Mouse (Mus musculus) liver, embryonic 16.5 days (tissue): ENCODE results near the gene Aldh16a1. TPM values are rescaled to one million over a fixed set of nuclear protein-coding genes. Genes with fewer than 3 reads are reported as not detected.
"Not testable (repeated sequence)": the region's sequence is repeated elsewhere in the genome, so short reads cannot be mapped to it uniquely, and the experiment has no call there.

ENCODE experiments used
- ATAC-seq: fragments of 200-750 bp; cut with Nextera tagmentation; 2 replicates; pipeline ENCODE4 v1.8.0; 2017; ENCODE audit warnings: low read depth, mild to moderate bottlenecking, moderate number of reproducible peaks, moderate library complexity
- H3K27ac ChIP-seq: fragments of 300-500 bp; sonication (generic); 2 replicates; pipeline ENCODE4 v1.5.1; 2014; ENCODE audit warnings: mild to moderate bottlenecking, low read length
- H3K27me3 ChIP-seq: fragments of 300-500 bp; sonication (generic); 2 replicates; pipeline ENCODE4 v1.6.1; 2014; ENCODE audit warnings: low read depth, low read length, mixed read lengths; ENCODE audit not compliant: control insufficient read depth, insufficient read depth
- H3K36me3 ChIP-seq: fragments of 300-500 bp; sonication (generic); 2 replicates; pipeline ENCODE4 v1.6.1; 2014; ENCODE audit warnings: mild to moderate bottlenecking; ENCODE audit not compliant: control insufficient read depth, insufficient read depth
- H3K4me1 ChIP-seq: fragments of 300-500 bp; sonication (generic); 2 replicates; pipeline ENCODE4 v1.6.1; 2014; ENCODE audit warnings: low read depth, low read length, mixed read lengths; ENCODE audit not compliant: control insufficient read depth
- H3K4me2 ChIP-seq: fragments of 300-500 bp; sonication (generic); 2 replicates; pipeline ENCODE4 v1.6.1; 2014; ENCODE audit warnings: low read depth, low read length, mixed read lengths
- H3K4me3 ChIP-seq: fragments of 300-500 bp; sonication (generic); 2 replicates; pipeline ENCODE4 v1.5.1; 2014; ENCODE audit warnings: low read depth, mild to moderate bottlenecking, low read length
- H3K9ac ChIP-seq: fragments of 300-500 bp; sonication (generic); 2 replicates; pipeline ENCODE4 v1.6.1; 2014; ENCODE audit warnings: low read depth, low read length
- H3K9me3 ChIP-seq: fragments of 300-500 bp; sonication (generic); replicated peaks from 2 replicates; pipeline ENCODE4 v1.6.1; 2016; ENCODE audit warnings: low read length; ENCODE audit not compliant: control insufficient read depth
- WGBS: fragments of 180-500 bp; shearing (Covaris S2); extraction: QIAGEN DNeasy Blood & Tissue Kit; methylation state at CpG from one replicate; pipeline ENCODE4 v1.1.7; 2014; ENCODE audit not compliant: insufficient replicate concordance; 5-methylcytosine and 5-hydroxymethylcytosine counted together
- polyA plus RNA-seq: library from polyadenylated mRNA; unstranded; fragments of >200 nt; fragmentation: Nextera tagmentation; extraction: Ambion mirVana; gene quantifications from 2 replicates; pipeline ENCODE4 v1.2.1, GENCODE M21; 2015

Aldh16a1 gene
- polyA plus RNA-seq, 1 experiment from 2014 or later = 30.0 TPM

DNA sequence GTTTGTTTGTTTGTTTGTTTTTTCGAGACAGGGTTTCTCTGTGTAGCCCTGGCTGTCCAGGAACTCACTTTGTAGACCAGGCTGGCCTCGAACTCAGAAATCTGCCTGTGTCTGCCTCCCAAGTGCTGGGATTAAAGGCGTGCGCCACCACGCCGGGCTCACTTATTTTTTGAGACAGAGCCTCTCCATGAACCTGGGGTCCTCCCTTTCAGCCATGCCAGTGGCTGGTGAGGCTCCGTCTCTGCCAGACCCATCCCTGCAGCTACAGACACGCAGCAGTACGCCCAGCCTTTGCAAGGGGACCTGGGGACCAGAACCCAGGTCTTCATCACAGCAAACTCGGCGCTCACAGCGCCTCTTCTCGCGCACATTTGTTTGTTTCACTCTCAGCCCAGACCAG is 58.4 kb downstream of the Aldh16a1 start:
- 76% methylated on average over 14 of the region's 14 CpGs for WGBS
- H3K4me3 ChIP-seq, H3K27me3 ChIP-seq, H3K9me3 ChIP-seq, H3K36me3 ChIP-seq, H3K9ac ChIP-seq, ATAC-seq, H3K4me2 ChIP-seq, H3K27ac ChIP-seq: not testable (repeated sequence)
- H3K4me1 ChIP-seq = peaks cover 21% of the 10 kb centered on the region

DNA sequence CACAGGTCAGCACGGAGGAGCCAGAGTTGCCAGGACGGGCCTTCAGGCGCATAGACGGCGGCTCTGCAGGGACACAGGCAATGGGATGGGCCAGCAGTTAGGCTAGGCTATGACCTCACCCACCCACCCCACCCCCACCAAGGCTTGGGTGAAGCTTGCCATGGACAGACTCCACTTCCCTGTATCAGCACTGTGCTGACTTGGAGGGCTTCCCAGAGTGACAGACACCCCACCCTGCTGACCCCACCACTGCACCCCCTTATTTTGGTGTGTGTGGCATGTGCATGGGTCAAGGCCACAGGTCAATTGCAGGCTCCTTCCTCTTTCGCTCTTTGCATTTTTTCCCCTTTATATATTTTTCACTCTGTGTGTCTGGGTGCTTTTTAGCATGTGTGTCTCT is 59.0 kb downstream of the Aldh16a1 start:
- H3K9me3 ChIP-seq = no peaks in the 10 kb centered on the region
- no peak for ATAC-seq
- 54% methylated on average over 6 of the region's 6 CpGs for WGBS

DNA sequence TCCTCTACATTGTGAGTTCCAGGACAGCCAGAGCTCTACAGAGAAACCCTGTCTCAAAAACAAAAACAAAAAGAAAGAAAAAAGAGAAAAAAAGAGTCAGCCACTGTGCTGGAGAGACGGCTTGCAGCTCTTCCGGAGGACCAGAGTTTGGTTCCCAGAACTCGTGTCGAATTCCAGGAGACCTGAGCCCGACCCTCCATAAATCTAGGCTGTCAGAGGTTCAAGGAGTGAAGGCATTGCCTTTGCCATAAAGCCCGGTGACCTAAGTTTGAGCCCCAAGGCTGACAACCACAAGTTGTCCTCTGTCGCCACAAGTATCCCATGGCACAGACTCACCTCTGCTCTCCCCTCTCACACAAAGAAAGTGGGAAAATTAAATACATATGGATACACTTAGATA is 60.3 kb downstream of the Aldh16a1 start:
- Histone ChIP-seq H3K9me3 (no peaks in the 10 kb centered on the region), H3K4me2 (no peak overlapping the region)

More for the DNA sequence above, 59.0 kb downstream of the Aldh16a1 start:
- Histone ChIP-seq H3K9ac (no peak overlapping the region), H3K4me1 (peaks cover 27% of the 10 kb centered on the region), H3K36me3 (no peaks in the 10 kb centered on the region), H3K27me3 (no peaks in the 10 kb centered on the region), H3K4me3 (no peak overlapping the region), H3K4me2 (no peak overlapping the region), H3K27ac (no peak overlapping the region)

GRCm38 (mm10) chr7:45093516-45093905 is 60.9 kb downstream of the Aldh16a1 start:
- peaks cover 29% of the 10 kb centered on the region for H3K4me1 ChIP-seq
- no peaks in the 10 kb centered on the region for H3K27me3 ChIP-seq
- no peak for ATAC-seq
- 24% methylated on average over 18 of the region's 18 CpGs for WGBS
- H3K9ac ChIP-seq = no peak overlapping the region
- H3K4me3 ChIP-seq = no peak overlapping the region
- no peaks in the 10 kb centered on the region for H3K36me3 ChIP-seq
- H3K9me3 ChIP-seq = no peaks in the 10 kb centered on the region
- H3K27ac ChIP-seq = no peak overlapping the region
- no peak overlapping the region for H3K4me2 ChIP-seq

More for the DNA sequence above, 60.3 kb downstream of the Aldh16a1 start:
- 51% methylated on average over 7 of the region's 7 CpGs for WGBS
- Histone ChIP-seq H3K9ac (no peak overlapping the region), H3K4me1 (peaks cover 29% of the 10 kb centered on the region), H3K36me3 (no peaks in the 10 kb centered on the region), H3K27ac (no peak overlapping the region), H3K4me3 (no peak overlapping the region), H3K27me3 (no peaks in the 10 kb centered on the region)
- ATAC-seq = no peak

GRCm38 (mm10) chr7:45092828-45093515 is 61.4 kb downstream of the Aldh16a1 start:
- Histone ChIP-seq H3K36me3 (no peaks in the 10 kb centered on the region), H3K4me1 (peaks cover 29% of the 10 kb centered on the region), H3K9ac (no peak overlapping the region), H3K27ac (no peak overlapping the region), H3K4me3 (no peak overlapping the region), H3K4me2 (no peak overlapping the region), H3K27me3 (no peaks in the 10 kb centered on the region), H3K9me3 (no peaks in the 10 kb centered on the region)
- WGBS = 48% methylated on average over 12 of the region's 12 CpGs
- ATAC-seq = no peak

GRCm38 (mm10) chr7:45092048-45092447 is 62.3 kb downstream of the Aldh16a1 start, which contains the start of gene Rcn3:
Gene Rcn3, minus strand, starts transcription at chr7:45092221.
- no peaks in the 10 kb centered on the region for H3K9me3 ChIP-seq
- peaks cover 29% of the 10 kb centered on the region for H3K4me1 ChIP-seq
- no peak within 1 kb of the TSS for H3K27ac ChIP-seq
- H3K4me2 ChIP-seq = peak within 1 kb of the TSS; percentile 66
- WGBS = 2% methylated on average over 16 of the region's 16 CpGs
- peak within 1 kb of the TSS; percentile 31; the same call in 1 of the 2 replicates for H3K9ac ChIP-seq
- H3K36me3 ChIP-seq = no peaks in the 10 kb centered on the region
- peak; percentile 83 for ATAC-seq
- H3K4me3 ChIP-seq = peak within 1 kb of the TSS; percentile 49
- no peaks in the 10 kb centered on the region for H3K27me3 ChIP-seq

DNA sequence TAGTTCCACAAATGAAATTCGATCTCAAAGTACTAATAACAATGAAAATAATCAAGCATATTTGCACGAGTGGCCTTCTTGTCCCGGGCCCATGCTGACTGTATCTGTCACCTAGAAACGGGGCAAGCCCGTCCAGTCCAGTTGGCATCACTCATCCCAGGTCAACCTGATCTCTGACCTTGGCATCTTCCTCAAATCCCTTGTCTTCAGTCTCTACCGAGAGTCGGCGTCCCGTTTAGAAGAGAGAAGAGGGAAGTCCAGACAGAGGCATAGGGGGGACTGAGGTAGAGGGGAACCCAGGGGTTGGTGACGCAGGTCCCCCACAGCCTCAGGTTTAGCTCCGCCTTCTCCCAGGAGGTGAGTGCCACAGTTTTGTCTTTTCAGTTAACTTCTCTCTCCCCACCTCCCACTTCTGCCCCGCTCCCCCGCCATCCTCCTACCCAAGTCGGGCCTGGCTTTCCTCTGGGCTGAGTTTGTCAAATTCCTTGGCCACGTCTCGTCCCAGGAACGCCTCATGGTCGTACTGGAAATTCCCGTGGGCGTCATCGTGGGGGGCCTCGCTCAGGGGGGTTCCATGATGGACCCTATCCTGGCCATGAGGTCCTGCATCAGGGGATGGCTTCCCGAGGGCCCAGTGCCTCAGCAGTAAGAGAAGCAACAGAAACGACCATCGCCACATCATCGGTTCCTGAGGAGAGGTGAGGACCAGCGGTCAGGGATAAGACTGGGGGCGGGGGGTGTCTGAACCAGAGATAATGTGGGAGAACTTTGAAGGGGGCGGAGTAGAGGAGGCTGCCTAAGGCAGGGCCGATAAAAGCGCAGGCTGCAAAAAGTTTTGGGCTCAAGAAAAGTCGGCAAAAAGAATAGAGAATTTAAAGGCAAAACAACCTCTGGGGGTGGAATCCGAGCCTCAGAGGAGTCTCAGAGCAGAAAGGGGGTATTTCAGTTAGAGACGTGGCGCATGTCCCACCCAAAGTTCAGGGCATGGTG is 63.1 kb downstream of the Aldh16a1 start:
- H3K4me3 ChIP-seq = peak overlapping the region; percentile 49
- peak overlapping the region; percentile 31; the same call in 1 of the 2 replicates for H3K9ac ChIP-seq
- H3K4me1 ChIP-seq = peaks cover 29% of the 10 kb centered on the region
- H3K9me3 ChIP-seq = no peaks in the 10 kb centered on the region
- peak; percentile 59 for ATAC-seq
- peak overlapping the region; percentile 66 for H3K4me2 ChIP-seq
- H3K27ac ChIP-seq = no peak overlapping the region
- 19% methylated on average over 35 of the region's 35 CpGs for WGBS
- no peaks in the 10 kb centered on the region for H3K36me3 ChIP-seq
- H3K27me3 ChIP-seq = no peaks in the 10 kb centered on the region
